Mouse (Mus musculus) layer of hippocampus, adult 18-20 months (tissue): ENCODE data around the gene Gpr45. TPM values are rescaled to one million over a fixed set of nuclear protein-coding genes. Genes with fewer than 3 reads are reported as not detected.
A peak's percentile ranks its signal among the peaks of the same experiment; 100 is the strongest.
"Not testable (repeated sequence)": the region's sequence is repeated elsewhere in the genome, so short reads cannot be mapped to it uniquely, and the experiment has no call there.

Experiments
- DNase-seq, 2 experiments: peaks; one replicate each; pipeline ENCODE4 v3.0.0; 2022; ENCODE audit warnings: low spot score in 2 of 2
- long read RNA-seq: library from polyadenylated mRNA; stranded (forward); transcript quantifications from one replicate; pipeline ENCODE4 v2.0.0, GENCODE M21; 2021
- total RNA-seq, 2 experiments: library from RNA; stranded (reverse); gene quantifications; 2 replicates each; pipeline ENCODE4 v1.2.3; 2021

The Gpr45 gene
- 10 to 100 TPM; 18.9 to 22.2 TPM for total RNA-seq
- long read RNA-seq, transcript Gpr45-205 (2 exons, 2,046 nt) = major isoform, 8 of 17 reads
- long read RNA-seq, partial matches to known transcripts = 3 of 17 reads
- long read RNA-seq, other reads (novel, unspliced or antisense) = 4 of 17 reads

GRCm38 (mm10) chr1:42952734-42953481 is at the start of gene Gpr45:
Gene Gpr45 (plus strand): TSS chr1:42952872.
- peak; percentile 72 to 76 for DNase-seq

- DNase-seq = no peak
These were observed 47.5 kb upstream of the Gpr45 start for GRCm38 (mm10) chr1:42905148-42905547.

GRCm38 (mm10) chr1:42906696-42907095 is 46.0 kb upstream of the Gpr45 start:
- DNase-seq = peak; percentile 43 to 51

GRCm38 (mm10) chr1:42907153-42907552 is 45.5 kb upstream of the Gpr45 start:
- no peak for DNase-seq

- DNase-seq = peak in 1 of 2 experiments; percentile 62
These were observed 37.6 kb upstream of the Gpr45 start for GRCm38 (mm10) chr1:42915062-42915461.

GRCm38 (mm10) chr1:42916719-42917118 is 36.0 kb upstream of the Gpr45 start:
- no peak for DNase-seq

GRCm38 (mm10) chr1:42917908-42918307 is 34.8 kb upstream of the Gpr45 start:
- DNase-seq = no peak

GRCm38 (mm10) chr1:42923924-42924323 is 28.7 kb upstream of the Gpr45 start:
- no peak for DNase-seq

GRCm38 (mm10) chr1:42933613-42934012 is 19.1 kb upstream of the Gpr45 start:
- DNase-seq = no peak

GRCm38 (mm10) chr1:42948486-42948885 is 4.2 kb upstream of the Gpr45 start:
- no peak for DNase-seq

GRCm38 (mm10) chr1:42953482-42953822 is 780 bp downstream of the Gpr45 start:
- DNase-seq = peak; percentile 35 to 37

GRCm38 (mm10) chr1:42956828-42957227 is 4.2 kb downstream of the Gpr45 start:
- DNase-seq = no peak

GRCm38 (mm10) chr1:42983082-42983771 is 30.6 kb downstream of the Gpr45 start:
- DNase-seq = no peak

GRCm38 (mm10) chr1:42984119-42984518 is 31.4 kb downstream of the Gpr45 start:
- no peak for DNase-seq

- no peak for DNase-seq
These were observed 36.3 kb downstream of the Gpr45 start for GRCm38 (mm10) chr1:42988996-42989395.

GRCm38 (mm10) chr1:43006051-43006514 is 53.4 kb downstream of the Gpr45 start:
- DNase-seq = peak; percentile 19 to 41

GRCm38 (mm10) chr1:43006524-43006923 is 53.9 kb downstream of the Gpr45 start:
- DNase-seq = no peak

- no peak for DNase-seq
These were observed 57.8 kb downstream of the Gpr45 start for GRCm38 (mm10) chr1:43010461-43010860.

GRCm38 (mm10) chr1:43015153-43015685 is 62.5 kb downstream of the Gpr45 start:
- DNase-seq = not testable (repeated sequence)

- no peak for DNase-seq
These were observed 83.3 kb downstream of the Gpr45 start for GRCm38 (mm10) chr1:43036014-43036413.

GRCm38 (mm10) chr1:43042271-43042670 is 89.6 kb downstream of the Gpr45 start:
- DNase-seq = peak in 1 of 2 experiments; percentile 37
